Mouse (Mus musculus) cerebellum, adult 9-11 months (tissue): ENCODE results near the gene Olfr399.

Experiments used
- DNase-seq: peaks from one replicate; pipeline ENCODE4 v3.0.0; 2022

The Olfr399 gene

DNA sequence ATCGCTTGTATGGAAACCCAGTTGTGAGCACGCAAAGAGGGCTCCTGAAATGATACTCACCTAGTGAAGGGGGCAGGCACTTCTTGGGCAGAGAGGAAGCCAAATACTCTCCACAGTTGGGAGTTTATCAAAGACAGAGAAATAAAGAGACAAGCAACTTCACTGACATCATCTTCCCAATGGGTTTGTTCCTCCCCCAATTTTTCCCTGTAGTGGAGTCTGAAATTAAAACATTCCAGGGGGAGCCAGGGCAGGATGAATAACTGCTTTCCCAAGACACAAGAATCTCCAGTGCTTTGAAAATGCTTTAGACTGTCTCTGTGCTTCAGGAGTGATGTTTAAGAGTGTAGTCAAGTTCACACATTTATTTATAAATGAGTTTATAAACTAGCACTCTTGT lies at the start of gene Olfr399, which contains the start of gene Olfr139:
Gene Olfr399, minus strand, starts transcription at position 165 of the 400 bp plus-strand sequence.
Gene Olfr139, minus strand, starts transcription at position 101 of the 400 bp plus-strand sequence.
- DNase-seq, result no peak

GRCm38 (mm10) chr11:74105066-74105465 lies 48.7 kb upstream of the Olfr399 start:
- DNase-seq, result no peak

DNA sequence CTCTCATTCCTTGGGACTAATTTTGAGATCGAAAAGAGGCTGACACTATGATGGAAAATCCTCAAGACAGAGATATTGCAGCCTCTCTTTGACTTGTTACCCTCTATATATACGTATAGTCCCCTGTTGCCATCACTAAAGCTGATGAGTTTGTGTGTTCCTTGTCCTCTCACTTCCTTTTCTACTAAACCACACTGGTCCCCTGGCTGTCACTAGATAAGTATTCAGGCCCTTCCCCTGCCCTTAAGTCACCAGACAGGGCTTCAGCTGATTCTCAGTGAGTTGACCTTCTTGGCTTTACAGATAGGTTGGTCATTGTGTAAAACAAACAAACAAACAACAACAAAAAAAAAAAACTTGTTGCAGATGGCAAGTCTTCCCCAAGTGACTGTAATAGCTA lies 45.1 kb upstream of the Olfr399 start:
- DNase-seq, result no peak

DNA sequence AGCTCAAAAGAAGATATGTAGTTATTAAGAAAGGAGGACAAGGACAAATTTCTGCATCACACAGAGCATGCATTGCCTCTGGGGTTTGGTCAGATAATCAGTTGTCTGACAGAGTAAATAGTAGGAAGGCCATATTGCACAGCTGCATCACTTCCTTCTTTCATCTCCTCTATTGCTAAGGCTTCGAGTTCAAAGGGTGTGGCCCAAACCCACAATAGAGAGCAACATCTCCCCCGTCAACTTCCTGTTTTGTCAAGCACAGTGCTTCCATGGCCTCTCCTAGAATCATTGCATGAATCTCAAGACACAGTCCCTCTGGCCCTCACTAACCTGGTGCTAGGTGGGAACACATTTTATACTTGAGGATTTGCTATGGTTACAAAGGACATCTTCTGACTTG lies 44.3 kb upstream of the Olfr399 start:
- no peak for DNase-seq

GRCm38 (mm10) chr11:74069655-74070054 lies 13.2 kb upstream of the Olfr399 start, which contains the start of gene Zfp616:
Gene Zfp616 (plus strand): TSS chr11:74069955.
- no peak for DNase-seq

GRCm38 (mm10) chr11:74051347-74051746 lies 5.1 kb downstream of the Olfr399 start:
- no peak for DNase-seq
